Mouse (Mus musculus) cerebellum, adult 9-11 months (tissue): Measurements from ENCODE around the gene Iqch.

ENCODE experiments used
- DNase-seq: peaks from one replicate; pipeline ENCODE4 v3.0.0; 2022

The Iqch gene

DNA sequence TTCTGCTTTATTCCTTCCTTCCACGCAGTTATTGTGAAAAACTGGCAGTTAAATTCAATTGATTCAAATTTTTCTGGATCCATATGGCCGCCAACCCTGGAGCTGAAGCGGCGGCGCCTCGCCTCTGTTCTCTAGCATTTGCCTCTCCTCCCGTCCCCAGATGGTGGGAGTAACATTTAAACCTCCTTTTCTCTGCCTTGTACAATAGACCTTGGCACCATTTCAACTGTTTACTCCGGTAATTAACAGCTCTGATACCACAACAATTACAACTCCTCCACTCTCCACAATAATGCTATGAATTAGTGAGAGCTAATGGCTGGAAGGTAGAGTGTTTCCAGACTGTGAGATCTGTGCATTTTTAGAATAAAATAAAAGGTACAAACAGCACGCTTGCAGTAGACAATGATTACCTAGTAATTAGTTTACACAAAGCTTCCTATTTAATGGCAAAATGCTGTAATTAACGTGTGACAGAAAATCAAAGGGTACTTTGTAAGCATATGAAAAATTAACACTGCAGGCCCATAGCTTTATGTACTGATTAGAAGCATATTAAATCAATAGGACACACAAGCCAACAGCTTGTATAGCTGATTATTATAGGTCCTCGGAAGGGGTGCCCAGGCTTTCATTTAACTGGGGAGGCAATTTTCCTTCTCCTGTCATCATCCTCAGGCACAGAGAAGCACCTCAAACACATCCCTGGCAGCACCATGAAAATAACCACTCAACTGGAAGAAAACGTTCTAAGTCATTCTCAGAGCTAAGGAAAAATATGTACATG, 111.6 kb downstream of the Iqch start:
- no peak for DNase-seq

DNA sequence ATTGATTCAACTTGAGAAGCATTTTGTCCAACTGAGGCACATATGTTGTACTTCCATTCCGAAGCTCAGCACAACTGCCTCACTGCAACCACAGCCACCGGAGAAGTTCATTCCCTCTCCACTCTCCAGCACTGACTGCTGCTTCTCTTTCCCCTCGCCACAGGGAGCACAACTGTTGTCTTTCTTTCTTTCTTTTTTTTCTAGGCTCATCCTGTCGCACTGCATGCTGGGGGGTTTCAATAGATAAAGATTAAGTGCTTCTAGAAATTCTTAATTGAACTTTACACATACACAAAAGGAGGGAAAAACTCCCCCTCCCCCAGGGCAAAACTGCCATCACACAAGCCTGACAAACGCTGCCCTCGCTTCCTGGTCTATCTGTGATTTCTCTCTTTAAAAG, 113.1 kb downstream of the Iqch start:
- no peak for DNase-seq

DNA sequence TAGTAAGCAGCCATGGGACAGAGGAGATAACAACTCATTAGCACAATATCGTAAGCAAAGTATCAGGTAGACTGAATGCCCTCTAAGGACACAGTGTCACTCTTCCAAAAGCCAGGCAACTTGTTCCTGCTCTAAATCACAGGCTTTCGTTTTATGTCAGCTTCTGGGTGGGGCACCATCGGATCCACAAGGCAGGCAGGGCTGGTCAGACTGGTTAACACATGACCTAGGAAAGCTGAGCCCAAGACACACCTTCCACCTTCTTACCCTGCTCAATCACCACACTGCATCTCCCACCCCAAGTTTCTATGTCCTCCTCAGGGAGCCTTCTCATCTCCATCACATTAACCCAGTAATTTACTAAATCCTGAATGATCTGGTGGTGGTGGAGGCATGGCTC, 136.7 kb downstream of the Iqch start:
- DNase-seq = no peak

DNA sequence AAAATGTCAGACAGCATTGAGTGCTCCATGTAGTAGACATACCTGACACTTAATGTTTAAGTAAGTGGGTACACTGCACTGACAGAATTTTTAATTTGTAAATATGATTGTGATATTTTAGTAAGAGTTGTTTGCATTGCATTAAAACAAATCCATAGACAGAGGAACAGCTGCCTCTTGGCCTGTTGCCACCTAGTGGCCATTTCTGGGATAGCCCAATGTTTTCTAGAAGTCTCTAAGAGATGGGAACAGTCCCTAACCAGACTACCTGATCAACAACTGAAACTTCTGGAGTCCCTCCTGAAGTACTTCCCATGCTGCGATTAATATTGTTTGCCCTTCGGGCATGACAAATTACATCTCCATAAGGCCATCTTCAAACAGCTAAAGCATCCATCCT, 140.0 kb downstream of the Iqch start:
- peak; percentile 61 for DNase-seq

DNA sequence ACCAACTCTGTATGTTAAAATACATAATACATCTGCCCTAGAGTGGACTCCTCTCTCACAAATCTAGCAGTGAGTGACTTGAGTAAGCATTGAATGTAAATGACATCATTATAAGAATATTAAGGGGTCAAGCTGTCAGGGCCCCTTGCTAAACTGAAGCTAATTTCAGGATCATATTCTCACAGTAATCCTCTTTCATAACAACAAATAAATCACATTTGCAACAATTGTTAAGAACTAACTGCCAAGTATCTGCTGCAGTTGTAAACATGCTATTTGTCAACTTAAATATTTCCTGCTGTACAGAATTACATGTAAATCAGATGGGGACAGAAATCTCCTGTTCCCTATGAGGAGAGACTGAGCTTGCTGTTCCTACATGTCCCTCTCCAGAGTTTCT, 145.9 kb downstream of the Iqch start:
- no peak for DNase-seq

DNA sequence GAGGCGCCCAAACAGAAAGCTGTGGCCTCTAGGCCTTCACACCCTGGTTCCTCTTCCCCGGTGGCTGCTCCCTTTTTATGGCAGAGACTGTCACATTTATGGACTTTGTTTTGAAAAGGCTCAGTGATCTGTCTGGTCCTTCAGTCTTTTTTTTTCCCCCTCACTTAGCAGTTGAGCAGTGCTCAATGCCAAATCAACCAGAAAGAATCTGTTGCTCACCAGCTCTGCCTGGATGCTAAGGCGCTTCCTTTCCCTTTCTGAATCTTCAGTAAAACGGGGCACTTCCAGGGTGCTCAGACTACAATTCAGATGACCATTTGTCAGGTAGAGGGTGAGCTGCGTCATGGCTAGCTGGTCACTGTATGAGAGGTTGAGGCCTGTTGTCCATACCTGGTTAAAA, 148.0 kb downstream of the Iqch start:
- no peak for DNase-seq

DNA sequence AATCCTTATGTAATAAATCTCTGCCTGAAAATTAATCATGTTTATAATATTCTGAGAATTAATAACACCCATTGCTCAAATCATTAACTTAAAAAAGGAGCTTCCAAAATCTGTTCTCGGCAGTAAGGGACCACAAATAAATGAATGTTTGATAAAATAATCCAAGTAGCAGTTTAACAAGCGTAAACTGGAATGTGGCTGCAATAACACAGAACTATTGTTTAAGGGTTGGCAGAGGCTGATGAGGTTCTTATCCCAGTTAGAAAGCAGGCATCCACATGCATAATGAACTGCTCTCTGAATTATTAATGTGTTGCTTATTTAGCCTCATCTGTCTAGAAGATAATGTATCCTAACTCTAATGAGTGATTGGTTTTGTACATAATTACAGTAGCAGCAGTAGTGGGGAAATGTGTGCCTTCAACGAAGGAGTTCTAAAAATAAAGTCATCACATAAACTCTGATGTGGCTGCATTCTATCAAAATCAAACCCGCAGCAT, 151.7 kb downstream of the Iqch start:
- DNase-seq = no peak

DNA sequence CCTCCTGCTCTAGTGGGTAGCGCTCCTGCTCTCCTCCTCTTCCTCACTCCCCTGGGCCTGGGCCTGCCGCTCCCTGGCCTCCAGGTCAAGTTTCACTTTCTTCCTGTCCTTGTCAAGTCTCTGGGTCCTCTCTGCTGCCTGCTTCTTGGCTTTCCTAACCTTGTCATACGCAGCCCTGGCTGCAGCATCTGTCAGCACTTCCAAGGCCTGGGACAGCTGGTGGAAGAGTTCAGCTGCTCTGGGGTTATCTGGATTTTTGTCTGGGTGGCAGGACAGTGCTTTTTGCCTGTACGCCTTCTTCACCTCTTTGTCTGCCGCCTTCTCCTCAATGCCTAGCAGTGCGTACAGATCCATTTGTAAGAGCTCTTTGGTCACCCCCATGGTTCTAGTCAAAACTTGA, 158.6 kb downstream of the Iqch start:
- no peak for DNase-seq

DNA sequence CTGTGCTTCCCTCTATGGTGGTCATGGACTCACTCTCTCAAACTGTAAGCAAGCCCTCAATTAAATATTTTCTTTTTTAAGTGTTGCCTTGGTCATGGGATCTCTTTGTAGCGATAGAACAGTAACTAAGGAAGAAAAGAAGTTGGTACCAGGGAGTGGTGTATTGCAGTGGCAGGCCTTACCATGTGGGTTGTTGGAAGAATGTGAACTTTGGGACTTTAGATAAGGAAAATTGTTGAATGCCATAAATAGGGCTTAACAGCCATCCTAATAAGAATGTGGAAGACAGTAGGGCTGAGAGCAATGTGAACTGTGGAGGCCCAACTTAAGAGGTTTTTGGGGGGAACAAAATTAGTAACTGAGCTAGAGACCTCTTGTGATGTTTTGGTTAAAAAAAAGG, 171.6 kb downstream of the Iqch start:
- no peak for DNase-seq

DNA sequence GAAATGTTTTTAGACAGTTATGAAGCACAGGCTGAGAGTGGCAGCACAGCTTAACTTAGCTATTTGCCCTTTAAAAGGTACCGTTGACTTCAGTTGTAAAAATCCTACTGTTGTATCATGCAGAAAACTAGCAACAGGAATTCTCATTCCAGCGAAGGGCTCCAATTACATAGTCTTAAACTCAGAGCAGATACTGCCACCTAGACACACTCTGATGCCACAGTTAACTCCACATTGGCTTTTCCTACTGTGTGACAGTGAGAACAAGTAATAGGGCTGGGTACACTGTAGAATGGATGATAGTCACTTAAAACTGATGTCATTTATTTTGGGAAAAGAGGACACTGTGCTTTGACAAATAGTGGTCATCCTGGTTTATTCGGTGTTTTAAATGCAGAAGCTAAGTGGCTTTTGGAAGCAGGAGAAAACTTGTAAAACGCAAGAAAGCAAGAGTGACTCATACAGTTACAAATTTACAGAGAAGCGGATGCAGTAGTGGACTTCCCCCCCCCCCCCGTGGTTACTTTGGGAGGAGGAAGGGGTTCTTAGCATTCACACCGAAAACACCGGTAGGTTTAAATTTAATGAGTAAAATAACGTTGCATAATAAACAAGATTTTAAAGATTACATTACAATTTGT, 181.1 kb downstream of the Iqch start:
- DNase-seq = no peak

DNA sequence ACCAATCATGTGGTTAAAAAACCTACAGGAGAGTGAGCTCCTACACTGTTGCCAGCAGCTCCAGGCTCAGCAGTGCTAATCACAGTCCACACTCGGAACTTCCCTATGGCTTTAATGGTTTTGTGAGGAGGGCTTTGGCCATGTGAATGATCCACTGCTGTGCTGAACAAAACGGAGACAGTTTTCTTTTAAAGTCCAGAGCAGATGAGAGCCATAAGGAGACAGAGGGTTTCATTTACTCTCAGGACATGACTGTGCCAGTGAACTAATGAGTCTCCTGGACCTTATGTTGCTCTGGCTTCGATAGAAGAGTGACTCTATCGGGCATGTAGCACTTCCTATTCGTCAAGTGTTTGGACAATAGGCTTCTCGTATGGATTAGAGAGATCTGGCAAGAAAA, 181.9 kb downstream of the Iqch start:
- DNase-seq = peak; percentile 64

DNA sequence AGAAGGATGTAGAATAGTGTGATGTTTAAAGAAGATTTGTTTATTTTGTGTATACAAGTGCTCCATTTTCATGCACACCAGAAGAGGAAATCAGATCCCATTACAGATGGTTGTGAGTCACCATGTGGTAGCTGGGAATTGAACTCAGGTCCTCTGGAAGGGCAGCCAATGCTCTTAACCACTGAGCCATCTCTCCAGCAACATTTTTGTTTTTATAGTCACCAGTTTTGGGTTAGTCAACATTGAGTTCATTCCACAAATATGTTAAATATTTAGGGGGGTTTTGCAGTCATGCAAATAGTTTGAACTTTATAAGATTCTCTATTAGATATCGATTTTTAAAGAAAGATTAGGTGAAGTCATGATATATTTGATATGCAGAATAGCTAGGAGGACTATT, 202.1 kb downstream of the Iqch start:
- DNase-seq = no peak

DNA sequence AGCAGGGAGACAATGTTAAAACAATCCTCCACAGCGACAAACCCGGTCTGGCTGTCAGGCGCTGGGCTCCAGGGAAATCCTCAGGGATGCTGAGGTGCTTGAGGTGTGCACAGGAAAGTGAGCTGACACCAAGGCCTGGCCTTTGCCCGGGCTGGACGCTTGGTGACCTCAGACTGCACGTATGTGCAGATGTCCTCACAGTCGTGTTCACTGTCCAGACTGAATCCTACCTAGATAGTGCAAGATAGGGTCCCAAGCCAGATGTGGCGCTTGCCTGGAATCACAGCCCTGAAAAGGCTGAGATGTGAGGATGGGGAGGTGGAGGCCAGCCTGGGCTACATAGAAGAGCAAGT, 202.9 kb downstream of the Iqch start:
- no peak for DNase-seq

DNA sequence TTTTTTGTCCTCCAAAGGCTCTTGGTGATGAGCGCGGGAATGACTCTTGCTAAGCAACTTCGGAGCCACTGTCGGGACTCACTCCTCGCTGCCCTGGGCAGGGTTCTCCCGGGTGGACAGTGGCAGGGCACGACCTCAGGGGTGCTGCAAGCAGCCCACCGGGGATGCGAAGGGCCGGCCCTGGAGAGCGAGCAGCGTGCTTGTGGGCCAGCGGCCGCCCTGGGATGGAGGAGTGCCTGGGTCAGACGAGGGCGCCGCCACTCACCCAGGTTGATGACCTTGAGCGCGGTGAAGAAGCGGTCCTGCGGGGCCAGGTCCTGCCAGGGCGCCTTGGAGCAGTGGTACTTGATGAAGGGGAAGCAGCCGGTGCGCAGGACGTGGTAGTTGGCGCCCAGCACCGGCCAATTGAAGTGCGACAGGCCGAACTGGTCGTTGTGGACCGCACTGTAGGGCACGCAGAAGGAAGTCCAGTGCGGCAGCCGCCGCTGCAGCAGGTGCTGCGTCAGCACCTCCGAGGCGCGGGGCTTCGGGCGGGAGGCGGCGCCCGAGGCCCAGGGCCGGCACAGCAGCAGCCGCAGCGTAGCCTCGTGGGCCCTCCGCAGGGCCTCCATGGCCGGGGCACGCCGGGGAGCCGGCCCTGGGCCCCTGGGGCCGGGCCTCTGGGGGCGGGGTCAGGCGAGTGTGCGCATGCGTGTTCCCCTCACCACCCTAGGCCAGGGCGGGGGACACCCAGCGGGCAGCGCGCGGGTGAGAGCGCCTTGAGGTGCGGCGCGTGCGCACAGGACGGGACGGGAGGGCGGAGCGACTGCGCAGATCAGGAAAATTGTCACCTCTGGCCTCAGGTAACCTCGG, 203.5 kb downstream of the Iqch start, which contains the start of gene 2300009A05Rik:
2300009A05Rik (minus strand) TSS at position 636 of the 852 bp plus-strand sequence.
- DNase-seq = peak; percentile 96

DNA sequence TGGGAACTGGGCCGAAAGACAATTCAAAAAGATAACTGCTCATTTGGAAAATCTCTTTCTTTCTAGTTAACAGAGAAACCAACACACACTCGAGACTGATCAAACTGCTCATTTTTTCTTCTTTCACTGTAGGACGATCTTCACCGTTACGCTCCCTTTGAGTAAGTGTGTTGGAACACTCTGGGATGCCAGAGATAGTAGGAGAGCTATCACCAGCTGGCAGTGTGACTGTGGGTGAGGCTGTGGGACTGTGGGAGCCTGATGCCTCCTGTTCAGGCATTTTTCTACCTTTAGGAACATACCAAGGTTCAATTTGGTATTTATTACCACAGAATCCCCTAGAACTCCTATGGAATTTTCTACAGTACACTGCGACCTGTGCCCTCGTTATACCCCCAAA, 206.7 kb downstream of the Iqch start:
- DNase-seq = no peak

DNA sequence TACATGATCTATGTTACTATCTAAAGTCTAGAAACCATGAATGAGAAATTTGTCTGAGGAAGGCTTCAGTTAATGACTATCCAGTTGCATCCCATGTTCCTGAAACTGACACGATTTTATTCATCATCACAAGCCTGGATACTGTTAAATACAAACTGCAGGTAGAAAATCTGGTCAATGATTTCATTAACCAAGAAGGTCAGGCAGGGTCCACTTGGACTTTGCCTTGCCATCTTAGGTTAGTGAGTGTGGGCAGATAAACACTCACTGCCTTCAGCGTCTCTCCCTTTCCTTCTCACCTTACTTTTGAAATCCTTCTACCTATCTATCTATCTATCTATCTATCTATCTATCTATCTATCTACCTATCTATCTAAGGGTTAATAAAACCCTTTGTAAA, 211.0 kb downstream of the Iqch start:
- DNase-seq = no peak

DNA sequence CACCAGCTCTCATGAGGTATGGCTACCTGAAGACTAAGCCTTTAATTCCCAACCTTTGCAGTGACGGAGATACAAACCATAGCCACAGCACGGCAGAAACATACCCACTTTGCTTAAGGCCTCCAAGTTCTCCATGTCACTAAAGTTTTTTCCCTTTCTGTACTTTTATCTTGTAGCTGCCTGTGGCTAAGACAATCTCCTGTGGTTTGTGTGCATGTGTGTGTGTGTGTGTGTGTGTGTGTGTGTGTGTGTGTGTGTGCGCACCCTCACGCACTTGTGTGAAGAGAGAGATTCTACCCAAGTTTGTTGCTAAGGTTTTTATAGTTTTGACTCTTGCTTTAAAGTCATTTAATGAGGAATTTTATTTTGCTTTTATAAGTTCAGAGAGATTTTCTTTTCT, 219.5 kb downstream of the Iqch start:
- DNase-seq = no peak

DNA sequence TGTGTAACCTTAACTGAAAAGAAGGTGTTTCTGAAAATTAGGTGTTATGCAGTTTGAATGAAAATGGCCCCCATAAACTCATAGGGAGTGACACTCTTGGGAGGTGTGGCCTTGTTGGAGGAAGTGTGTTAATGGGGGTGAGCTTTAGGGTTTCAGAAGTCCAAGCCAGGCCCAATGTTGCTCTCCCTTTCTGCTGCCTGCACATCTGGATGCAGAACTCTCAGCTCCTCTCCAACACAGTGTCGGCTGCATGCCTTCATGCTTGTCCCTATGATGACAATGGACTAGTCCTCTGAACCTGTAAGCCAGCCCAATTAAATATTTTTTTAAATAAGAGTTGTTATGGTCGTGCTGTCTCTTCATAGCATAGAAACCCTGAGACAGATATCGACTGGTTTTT, 222.0 kb downstream of the Iqch start:
- no peak for DNase-seq

DNA sequence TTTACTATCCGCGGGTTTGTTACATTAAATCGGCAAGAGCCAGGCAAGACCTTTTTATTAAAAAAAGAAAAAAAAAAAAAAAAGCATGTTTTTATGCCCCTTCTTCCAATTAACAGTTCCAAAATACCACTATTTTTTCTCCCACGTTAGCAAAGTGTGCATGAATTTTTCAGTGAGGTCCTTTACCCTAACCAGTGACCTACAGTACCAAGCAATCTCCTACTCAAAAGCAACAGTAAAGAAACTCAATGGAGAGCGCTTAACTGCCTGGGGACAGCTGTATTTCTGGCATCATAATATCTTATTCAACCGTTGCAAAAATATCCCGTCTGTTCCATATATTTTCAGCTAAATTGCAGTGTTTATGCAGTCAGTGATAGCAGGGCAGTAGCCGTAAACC, 224.1 kb downstream of the Iqch start:
- no peak for DNase-seq

DNA sequence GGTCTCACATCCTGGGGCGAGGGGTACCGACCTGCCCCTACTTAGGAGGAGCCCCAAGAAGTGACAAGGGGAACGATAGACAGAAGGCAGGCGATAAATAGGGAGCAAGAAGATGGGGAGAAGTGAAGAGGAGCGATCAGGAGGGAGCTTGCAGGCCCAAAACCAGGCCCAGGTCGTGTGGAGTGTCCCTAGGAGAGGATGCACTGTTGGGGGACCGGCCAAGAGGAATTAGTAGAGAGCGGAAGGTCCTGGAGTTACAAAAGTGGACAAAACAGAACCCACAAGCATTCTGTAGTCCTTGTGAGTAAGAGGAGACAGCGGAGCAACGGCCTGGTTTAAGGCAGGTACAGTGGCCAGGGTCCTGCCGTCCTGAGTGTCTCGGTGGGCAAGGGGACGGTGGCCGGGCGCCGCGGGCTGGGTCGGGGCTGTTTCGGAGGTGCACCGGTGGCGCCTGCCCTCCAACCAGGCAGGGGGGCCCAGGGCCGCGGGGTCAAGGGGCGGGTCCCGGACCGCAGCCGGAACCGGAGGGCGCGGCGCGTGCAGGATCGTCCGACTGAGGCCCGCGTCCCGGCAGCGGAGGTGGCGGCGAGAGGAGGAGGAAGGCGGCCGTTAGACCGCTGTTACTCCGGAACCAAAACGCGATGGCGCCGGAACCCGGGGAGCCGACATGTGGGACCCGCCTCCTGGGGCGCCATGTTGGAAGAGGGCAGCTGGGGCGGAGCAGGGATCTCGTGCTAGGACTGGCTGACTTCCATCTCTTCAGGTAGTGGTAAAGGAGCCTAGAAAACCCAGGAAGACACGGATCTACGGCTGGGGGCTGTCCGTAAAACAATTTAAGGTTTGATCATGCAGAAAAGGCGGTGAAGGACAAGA, 224.8 kb downstream of the Iqch start, which contains the start of gene Map2k5:
Map2k5 (minus strand) TSS at position 633 of the 873 bp plus-strand sequence.
- peak; percentile 94 for DNase-seq

DNA sequence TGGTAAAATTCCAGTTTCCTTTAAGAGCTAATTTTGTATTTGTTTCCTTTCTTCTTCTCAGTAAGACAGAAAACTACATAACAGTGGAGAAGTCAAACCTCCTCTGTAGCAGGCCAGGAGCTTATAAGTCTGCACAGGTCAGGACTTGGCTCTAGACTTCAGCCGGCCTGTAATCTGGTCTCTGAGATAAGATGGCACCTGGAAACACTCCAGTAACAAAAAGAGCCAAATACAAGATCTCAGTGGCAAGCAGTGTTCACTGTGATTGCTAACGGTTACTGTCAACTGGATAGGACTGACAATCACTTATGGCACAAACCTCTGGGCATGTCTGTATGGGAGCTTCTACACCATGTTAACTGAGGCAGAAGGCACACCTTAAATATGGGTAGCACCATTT, 229.0 kb downstream of the Iqch start:
- DNase-seq = no peak

DNA sequence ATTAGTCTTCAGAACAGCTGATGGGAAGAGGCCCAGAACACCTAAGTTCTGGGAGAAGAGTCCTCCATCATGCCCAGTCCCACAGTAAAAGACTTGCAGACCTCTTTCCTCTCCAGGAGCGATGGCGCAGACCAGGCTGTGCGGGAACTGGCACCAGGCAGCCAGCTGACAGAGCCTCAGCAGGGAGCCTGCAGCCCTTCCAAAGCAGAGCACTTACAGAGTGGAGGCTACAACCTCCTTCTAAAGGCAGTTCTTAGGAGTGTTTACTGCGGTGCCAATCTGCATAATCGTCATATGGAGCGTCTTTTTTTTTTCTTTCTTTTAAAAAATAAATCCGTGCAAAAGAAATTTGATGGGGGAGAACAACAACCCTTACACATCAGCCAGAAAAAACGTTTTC, 229.8 kb downstream of the Iqch start:
- DNase-seq = peak; percentile 67
